Mouse (Mus musculus): Measurements from ENCODE around the gene Sgsm2.

Gene Sgsm2

DNA sequence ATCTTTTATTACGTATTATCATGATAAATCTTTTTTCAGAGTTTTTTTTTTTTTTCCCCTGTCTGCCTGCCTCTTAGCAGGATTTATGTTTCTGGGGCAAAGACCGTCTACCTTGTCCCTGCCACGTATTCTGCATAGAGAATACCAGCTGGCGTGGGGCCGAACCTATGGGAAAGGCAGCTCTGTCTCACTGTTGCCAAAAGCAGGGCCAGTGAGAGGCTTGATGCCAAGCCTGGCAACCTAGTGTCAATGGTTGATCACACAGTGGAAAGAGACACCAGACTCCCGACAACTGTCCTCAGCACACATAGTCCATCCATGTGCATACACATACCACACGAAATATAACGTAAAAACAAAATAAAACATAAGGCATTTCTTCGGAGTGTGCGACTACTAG lies 13.8 kb downstream of the Sgsm2 start:
- DNase-seq (ENCODE audit: low read depth in 2 of 2, low spot score in 2 of 2), result no peak

- no peak for DNase-seq (ENCODE audit: low read depth in 2 of 2, low spot score in 2 of 2)
Measured at GRCm38 (mm10) chr11:74881979-74882378, 14.9 kb downstream of the Sgsm2 start.

GRCm38 (mm10) chr11:74880999-74881398 lies 15.9 kb downstream of the Sgsm2 start:
- DNase-seq (ENCODE audit: low read depth in 2 of 2, low spot score in 2 of 2), result no peak

GRCm38 (mm10) chr11:74876801-74877200 lies 20.1 kb downstream of the Sgsm2 start:
- no peak for DNase-seq (ENCODE audit: low read depth in 2 of 2, low spot score in 2 of 2)

DNA sequence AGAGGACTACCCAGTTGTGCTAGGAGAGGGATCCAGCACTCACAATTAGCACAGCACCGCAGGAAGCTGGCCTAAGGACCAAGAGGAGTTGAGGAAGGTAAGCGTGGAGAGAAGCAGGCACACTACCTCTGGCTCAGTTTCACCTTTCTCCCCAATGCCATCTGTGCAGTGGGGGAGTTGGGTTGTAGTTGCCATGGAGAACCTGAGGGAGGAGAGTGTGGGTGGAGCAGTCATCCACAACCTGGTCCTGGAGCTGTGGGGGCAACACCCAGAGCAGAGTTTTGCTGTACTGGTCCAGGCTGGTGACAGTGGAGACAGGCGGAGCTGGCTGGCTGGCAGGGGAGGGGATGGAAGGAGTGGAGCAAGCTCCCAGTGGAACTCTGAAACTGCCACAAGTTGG lies 22.2 kb downstream of the Sgsm2 start:
- DNase-seq (ENCODE audit: low read depth in 2 of 2, low spot score in 2 of 2), result no peak

DNA sequence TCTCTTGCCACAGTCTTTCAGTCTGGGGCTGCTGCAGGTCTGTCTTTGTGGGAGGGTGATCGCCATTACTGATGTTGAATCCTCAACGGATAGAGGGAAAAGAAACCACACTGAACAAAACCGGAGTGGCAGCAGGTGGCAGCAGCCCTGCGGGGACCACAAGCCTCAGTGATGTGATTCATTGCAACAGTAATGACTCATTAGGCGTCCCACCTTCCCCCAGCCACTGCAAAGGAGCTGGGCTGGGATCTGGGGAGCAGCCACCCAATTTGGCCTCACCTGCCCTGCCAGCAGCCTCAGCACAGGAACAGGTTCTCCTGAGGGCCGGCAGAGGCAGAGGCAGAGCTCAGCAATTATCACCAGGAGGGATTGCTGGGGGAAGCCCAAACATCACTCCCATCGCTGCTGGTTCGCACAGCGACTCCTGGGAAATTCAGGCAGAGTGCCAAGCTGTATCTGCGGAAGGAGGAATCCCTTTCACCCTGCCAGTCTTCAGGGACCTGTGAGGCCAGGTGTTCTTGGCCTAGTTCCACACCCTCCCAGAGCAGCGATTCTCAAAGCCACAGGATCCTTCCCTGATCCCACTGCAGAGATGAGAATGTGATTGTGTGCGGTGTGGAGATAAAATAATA lies 25.8 kb downstream of the Sgsm2 start:
- DNase-seq (ENCODE audit: low read depth in 2 of 2, low spot score in 2 of 2), result no peak

DNA sequence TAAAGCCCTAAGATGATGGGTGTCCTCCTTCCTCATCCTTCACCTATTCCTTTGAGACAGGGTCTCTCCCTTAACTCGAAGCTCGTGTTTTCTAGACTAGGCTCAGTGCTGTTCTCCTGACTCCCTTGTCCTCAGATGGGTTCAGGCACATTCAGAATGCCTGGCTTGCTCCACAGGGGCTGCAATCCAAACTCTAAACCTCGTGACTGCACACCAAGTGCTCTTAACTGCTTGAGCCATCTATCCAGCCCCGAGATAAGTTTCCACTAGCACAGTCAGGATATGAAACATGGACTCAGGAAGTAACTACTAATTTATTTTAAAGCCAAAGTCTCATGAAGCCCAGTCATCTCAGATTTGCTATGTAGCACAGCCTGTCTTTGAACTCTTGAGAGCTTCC lies 26.3 kb downstream of the Sgsm2 start:
- no peak for DNase-seq (ENCODE audit: low read depth in 2 of 2, low spot score in 2 of 2)

DNA sequence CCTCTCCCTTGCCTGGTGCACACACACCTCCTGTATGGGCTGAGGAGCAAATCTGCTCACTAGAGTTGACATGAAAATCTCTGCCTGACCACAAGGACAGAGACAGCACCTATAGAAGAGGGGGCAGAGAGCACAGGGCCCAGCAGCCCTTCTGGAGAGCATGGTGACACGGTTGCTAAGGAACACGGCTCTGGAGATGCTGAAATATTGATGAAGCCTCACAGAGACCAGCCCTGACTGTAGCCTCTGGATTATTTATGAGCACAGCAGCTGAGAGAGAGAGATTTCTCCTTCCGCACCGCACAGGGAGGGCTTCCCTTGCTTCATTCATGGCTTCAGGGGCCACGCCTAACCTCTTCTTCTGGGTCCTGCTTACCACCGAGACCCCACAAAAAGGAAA lies 27.3 kb downstream of the Sgsm2 start:
- no peak for DNase-seq (ENCODE audit: low read depth in 2 of 2, low spot score in 2 of 2)

DNA sequence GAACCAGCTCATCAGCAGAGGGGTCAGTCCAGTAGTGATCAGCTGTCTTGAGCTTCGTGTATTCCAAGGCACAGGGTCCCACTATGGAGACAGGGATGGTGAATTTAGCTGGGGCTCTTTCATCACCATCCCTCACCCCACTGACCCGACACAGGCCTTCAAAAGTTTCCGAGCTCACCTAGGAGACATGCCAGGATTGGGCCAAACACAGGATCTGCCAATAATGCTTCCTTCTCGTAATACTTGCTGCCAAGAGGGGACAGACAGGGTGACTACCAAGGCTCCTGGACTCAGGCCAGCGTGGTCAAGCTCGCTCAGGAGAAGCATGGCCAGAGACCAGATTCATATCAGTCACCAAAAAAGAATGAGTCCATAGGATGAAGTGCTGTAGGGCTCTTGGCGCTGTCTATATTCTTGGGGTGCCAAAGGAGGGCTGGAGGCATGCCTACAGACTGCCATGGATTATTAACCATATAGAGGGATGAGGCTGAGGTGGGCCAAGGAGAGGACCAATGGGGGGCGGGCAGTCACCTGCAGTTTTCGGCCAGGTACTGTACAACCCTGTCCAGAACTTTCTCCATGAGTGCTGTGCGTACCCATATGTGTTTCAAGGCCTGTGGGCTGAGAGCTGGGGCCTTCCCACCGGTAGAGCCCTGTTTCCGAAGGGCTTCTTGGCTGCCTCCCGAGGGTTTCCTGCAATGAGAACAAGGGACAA lies 28.7 kb downstream of the Sgsm2 start:
- no peak for DNase-seq (ENCODE audit: low read depth in 2 of 2, low spot score in 2 of 2)

GRCm38 (mm10) chr11:74867181-74867580 lies 29.7 kb downstream of the Sgsm2 start:
- no peak for DNase-seq (ENCODE audit: low read depth in 2 of 2, low spot score in 2 of 2)

GRCm38 (mm10) chr11:74866640-74867039 lies 30.2 kb downstream of the Sgsm2 start:
- DNase-seq (ENCODE audit: low read depth in 2 of 2, low spot score in 2 of 2), result no peak

DNA sequence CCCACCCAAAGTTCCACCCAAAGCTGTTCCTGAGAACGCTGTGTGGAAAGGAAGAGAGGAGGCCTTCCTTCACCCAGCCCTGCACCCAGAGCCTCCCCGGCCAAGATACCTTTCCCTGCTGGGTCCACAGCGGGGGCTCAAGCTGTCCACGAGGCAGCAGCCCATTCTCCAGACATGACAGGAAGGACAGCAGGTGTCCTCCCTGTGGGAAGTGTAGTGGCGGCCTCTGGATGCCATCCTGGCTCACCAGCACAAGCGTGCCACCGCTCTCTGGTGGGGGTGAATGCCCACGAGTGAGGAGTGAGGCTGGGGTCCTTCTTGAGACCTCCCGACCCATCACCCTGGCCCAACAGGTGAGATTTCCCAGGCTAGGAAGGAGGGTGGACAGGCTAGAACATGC lies 31.6 kb downstream of the Sgsm2 start:
- no peak for DNase-seq (ENCODE audit: low read depth in 2 of 2, low spot score in 2 of 2)

GRCm38 (mm10) chr11:74864421-74864820 lies 32.4 kb downstream of the Sgsm2 start:
- DNase-seq (ENCODE audit: low read depth in 2 of 2, low spot score in 2 of 2), result no peak

GRCm38 (mm10) chr11:74863471-74863870 lies 33.4 kb downstream of the Sgsm2 start:
- DNase-seq (ENCODE audit: low read depth in 2 of 2, low spot score in 2 of 2), result no peak

- no peak for DNase-seq (ENCODE audit: low read depth in 2 of 2, low spot score in 2 of 2)
Measured at GRCm38 (mm10) chr11:74862129-74862528, 34.7 kb downstream of the Sgsm2 start.

DNA sequence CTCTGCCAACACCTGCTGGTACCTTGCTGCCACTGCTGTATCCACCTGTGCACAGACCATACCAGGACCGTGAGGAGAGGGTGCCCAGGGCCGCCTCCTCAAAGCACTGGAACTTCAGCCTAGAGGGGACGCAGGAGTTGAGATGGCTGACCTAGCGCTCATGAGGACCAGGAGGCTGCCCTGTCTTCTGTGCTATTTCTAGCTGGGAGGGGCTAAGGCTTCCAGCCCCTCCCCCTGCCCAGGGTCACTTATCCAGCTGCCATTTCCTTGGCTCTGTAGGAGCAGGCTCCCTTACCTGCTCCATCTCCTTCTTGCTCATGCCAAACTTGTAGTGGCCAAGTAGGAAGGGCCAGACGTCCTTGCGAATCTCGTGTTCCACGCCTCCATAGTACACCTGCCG lies 39.1 kb downstream of the Sgsm2 start:
- DNase-seq (ENCODE audit: low read depth in 2 of 2, low spot score in 2 of 2), result no peak

DNA sequence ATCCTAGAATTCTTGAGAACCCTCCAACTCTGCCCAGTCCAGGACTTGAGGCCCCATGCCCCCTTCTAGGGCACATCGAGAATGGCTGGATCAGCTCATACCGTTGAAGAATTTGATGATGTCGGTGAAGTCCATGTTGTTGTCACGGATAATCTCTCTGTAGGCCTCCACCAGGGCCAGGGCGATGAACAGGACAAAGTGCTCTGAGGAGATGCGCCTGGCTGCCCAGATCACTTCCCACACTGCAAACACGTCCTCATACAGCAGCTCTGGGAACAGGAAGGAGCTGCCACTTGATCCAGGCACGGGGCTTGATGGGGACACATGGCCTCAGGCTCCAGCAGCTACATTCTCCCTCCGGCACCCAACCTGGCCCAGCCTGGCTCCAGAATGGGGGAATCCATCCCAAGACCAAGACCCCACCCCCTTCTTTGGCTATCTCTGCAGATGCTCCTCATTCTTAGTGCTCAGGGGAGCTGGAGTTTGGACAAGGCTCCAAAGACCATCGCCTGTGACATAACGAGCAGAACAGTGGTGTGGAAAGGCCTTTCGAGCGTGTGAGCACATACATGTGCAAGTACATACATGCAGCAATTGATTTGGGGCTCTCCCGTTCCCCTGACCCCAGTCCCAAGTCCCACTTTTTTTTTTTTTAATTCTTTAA lies 45.7 kb downstream of the Sgsm2 start:
- no peak for DNase-seq (ENCODE audit: low read depth in 2 of 2, low spot score in 2 of 2)

- DNase-seq (ENCODE audit: low read depth in 2 of 2, low spot score in 2 of 2), result peak; percentile 68 to 74
Measured at GRCm38 (mm10) chr11:74847919-74848521, 48.8 kb downstream of the Sgsm2 start.

DNA sequence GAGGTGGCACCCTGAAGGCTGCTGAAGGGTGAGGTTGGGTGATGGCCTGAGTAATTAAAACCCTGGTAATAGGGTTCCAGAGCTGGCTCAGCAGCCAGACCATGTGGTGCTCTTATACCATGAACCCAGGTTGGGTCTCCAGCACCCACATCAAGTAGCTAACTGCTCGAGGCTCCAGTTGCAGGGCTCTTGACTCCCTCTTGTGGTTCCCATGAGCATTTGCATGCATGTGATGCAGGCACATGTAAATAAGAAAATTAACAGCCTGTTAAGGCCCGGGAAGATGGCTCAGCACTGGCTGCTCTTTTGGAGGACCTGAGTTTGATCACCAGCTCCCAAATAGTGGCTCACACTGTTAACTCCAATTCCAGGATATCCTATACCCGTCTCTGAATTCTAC lies 51.1 kb downstream of the Sgsm2 start:
- no peak for DNase-seq (ENCODE audit: low read depth in 2 of 2, low spot score in 2 of 2)

GRCm38 (mm10) chr11:74843761-74844160 lies 53.1 kb downstream of the Sgsm2 start:
- DNase-seq (ENCODE audit: low read depth in 2 of 2, low spot score in 2 of 2), result no peak

- DNase-seq (ENCODE audit: low read depth in 2 of 2, low spot score in 2 of 2), result no peak
Measured at GRCm38 (mm10) chr11:74843435-74843714, 53.5 kb downstream of the Sgsm2 start.
